Mouse (Mus musculus): ENCODE measurements around the gene Cdhr5. TPM values are rescaled to one million over a fixed set of nuclear protein-coding genes. Genes with fewer than 3 reads are reported as not detected.

The Cdhr5 gene
- 0.29 and 0.35 TPM in 2 replicates for polyA plus RNA-seq (2012; rRNA removed)
- polyA plus RNA-seq (2014; fragmentation: Nextera tagmentation; extraction: Ambion mirVana): 0.18 and 0.43 TPM in 2 replicates

DNA sequence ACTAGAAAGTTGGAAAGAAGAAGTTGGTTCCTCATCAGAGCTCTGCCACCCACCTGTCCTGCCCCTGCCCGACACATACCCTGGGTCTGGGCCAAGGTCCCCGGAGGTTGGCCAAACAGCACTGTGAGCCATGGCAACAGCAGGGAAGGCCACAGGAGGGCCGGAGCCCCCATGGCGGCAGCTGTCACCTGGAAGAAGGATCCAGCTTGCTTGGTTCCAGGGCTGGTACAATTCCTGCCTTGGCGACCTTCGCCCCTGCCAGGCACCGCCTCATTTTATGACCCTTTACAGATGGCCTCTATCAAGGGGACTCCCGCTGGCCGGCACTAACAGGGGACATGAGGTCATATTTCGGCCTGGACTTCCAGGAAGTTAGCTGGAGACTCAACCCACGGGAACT is at the start of gene Cdhr5:
Gene Cdhr5, minus strand, starts transcription at position 241 of the 400 bp plus-strand sequence.
- Histone ChIP-seq H3K27me3 (ENCODE audit: control insufficient read depth, insufficient read depth, low read length) (no peaks in the 10 kb centered on the region), H3K4me2 (replicated peaks; ENCODE audit: low read depth, low read length, severe bottlenecking) (no peak within 1 kb of the TSS), H3K4me1 (ENCODE audit: control insufficient read depth, insufficient read depth, low read length) (0 out of 2 replicates have a peak, but pooled peaks cover 2% of the 10 kb centered on the region), H3K36me3 (ENCODE audit: control insufficient read depth, insufficient read depth, low read length) (no peaks in the 10 kb centered on the region), H3K27ac (replicated peaks; ENCODE audit: low read depth, low read length) (no peak within 1 kb of the TSS), H3K4me3 (replicated peaks; ENCODE audit: low read length) (no peak within 1 kb of the TSS), H3K9ac (ENCODE audit: low read depth, low read length, severe bottlenecking) (no peak within 1 kb of the TSS), H3K9me3 (ENCODE audit: control insufficient read depth, low read length) (no peaks in the 10 kb centered on the region)
- DNase-seq (ENCODE audit: low spot score) (no peak), ATAC-seq (ENCODE audit: low FRiP score, low read depth) (no peak)
- no peak for TF ChIP-seq POLR2A (IDR thresholded peaks at IDR 0.05; ENCODE audit: borderline replicate concordance, extremely low read depth, insufficient read depth, insufficient read length)
- WGBS: 33% methylated on average over 11 of the region's 11 CpGs

DNA sequence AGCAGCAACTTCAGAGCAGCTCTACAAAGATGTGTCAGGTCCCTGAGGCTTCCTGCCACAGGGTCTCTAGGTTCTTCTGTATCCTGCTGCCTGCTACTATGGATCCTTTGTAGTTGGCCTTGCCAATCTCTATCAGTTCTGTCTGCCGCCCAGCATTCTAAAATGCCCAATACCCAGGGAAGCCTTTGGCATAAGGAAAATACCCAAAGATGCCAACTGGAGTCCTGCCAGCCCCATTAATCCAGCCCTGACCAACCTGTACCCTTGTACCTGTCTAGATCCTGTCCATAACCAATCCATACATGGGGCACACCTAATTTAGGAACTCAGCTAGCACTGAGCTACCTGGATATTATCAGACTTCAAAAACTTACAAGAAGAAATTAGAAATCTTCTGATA is 48.1 kb upstream of the Cdhr5 start:
- ATAC-seq (ENCODE audit: low FRiP score, low read depth) (no peak), DNase-seq (ENCODE audit: low spot score) (no peak)
- no peak for TF ChIP-seq POLR2A (IDR thresholded peaks at IDR 0.05; ENCODE audit: borderline replicate concordance, extremely low read depth, insufficient read depth, insufficient read length)
- Histone ChIP-seq H3K36me3 (ENCODE audit: control insufficient read depth, insufficient read depth, low read length) (peaks cover 45% of the 10 kb centered on the region), H3K9me3 (ENCODE audit: control insufficient read depth, low read length) (no peaks in the 10 kb centered on the region), H3K27ac (replicated peaks; ENCODE audit: low read depth, low read length) (no peak overlapping the region), H3K27me3 (ENCODE audit: control insufficient read depth, insufficient read depth, low read length) (no peaks in the 10 kb centered on the region), H3K9ac (ENCODE audit: low read depth, low read length, severe bottlenecking) (peak overlapping the region; percentile 31; the same call in 1 of the 2 replicates), H3K4me2 (replicated peaks; ENCODE audit: low read depth, low read length, severe bottlenecking) (no peak overlapping the region), H3K4me3 (replicated peaks; ENCODE audit: low read length) (no peak overlapping the region), H3K4me1 (ENCODE audit: control insufficient read depth, insufficient read depth, low read length) (peaks cover 19% of the 10 kb centered on the region)
- WGBS: 81% methylated on average over 1 of the region's 1 CpGs

DNA sequence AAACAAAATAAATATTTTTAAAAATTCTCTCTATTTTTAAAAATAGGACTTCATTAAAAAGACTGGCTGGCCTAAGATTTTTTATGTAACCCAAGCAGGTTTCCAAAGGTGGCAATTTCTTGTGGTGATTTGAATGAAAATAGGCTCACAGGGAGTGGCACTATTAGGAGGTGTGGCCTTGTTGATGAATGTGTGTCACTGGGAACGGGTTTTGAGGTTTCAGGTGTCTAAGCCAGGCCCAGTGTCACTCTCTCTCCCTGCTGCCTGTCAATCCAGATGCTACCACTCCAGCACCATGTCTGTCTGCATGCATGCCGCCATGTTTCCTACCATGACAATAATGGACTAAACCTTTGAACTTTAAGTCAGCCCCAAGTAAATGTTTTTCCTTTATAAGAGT is 42.9 kb upstream of the Cdhr5 start:
- H3K27ac ChIP-seq (replicated peaks; ENCODE audit: low read depth, low read length): no peak overlapping the region
- 70% methylated on average over 2 of the region's 2 CpGs for WGBS
- no peak overlapping the region for H3K4me2 ChIP-seq (replicated peaks; ENCODE audit: low read depth, low read length, severe bottlenecking)
- TF ChIP-seq POLR2A (IDR thresholded peaks at IDR 0.05; ENCODE audit: borderline replicate concordance, extremely low read depth, insufficient read depth, insufficient read length): no peak
- peaks cover 88% of the 10 kb centered on the region for H3K36me3 ChIP-seq (ENCODE audit: control insufficient read depth, insufficient read depth, low read length)
- H3K9me3 ChIP-seq (ENCODE audit: control insufficient read depth, low read length): no peaks in the 10 kb centered on the region
- H3K27me3 ChIP-seq (ENCODE audit: control insufficient read depth, insufficient read depth, low read length): no peaks in the 10 kb centered on the region
- no peak for ATAC-seq (ENCODE audit: low FRiP score, low read depth)
- DNase-seq (ENCODE audit: low spot score): no peak
- H3K4me1 ChIP-seq (ENCODE audit: control insufficient read depth, insufficient read depth, low read length): no peaks in the 10 kb centered on the region
- H3K9ac ChIP-seq (ENCODE audit: low read depth, low read length, severe bottlenecking): no peak overlapping the region
- H3K4me3 ChIP-seq (replicated peaks; ENCODE audit: low read length): no peak overlapping the region

DNA sequence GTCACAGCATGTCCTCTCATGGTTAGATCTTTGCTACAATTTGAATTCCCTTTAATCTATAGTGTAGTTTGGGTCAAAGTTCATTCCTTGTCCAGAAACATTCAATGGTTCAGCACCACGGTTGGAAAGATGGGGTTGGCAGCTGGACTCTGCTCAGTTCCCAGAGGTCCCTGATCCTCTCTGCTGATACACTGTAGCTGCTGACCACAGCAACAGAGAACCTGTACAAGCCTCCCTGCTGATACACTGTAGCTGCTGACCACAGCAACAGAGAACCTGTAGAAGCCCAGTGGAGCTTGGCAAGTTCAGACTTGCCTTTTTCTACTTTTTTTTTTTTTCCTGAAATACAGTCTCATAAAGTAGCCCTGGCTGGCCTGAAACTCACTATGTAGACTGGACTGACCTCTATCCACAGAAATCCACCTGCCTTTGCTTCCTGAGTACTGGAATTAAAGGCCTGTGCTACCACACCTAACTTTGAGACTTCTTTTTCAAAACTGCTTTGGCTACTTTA is 41.1 kb upstream of the Cdhr5 start:
- H3K27ac ChIP-seq (replicated peaks; ENCODE audit: low read depth, low read length): no peak overlapping the region
- no peak overlapping the region for H3K4me3 ChIP-seq (replicated peaks; ENCODE audit: low read length)
- H3K9me3 ChIP-seq (ENCODE audit: control insufficient read depth, low read length): no peaks in the 10 kb centered on the region
- no peak overlapping the region for H3K9ac ChIP-seq (ENCODE audit: low read depth, low read length, severe bottlenecking)
- no peak for DNase-seq (ENCODE audit: low spot score)
- no peak for ATAC-seq (ENCODE audit: low FRiP score, low read depth)
- TF ChIP-seq POLR2A (IDR thresholded peaks at IDR 0.05; ENCODE audit: borderline replicate concordance, extremely low read depth, insufficient read depth, insufficient read length): no peak
- peaks cover 88% of the 10 kb centered on the region for H3K36me3 ChIP-seq (ENCODE audit: control insufficient read depth, insufficient read depth, low read length)
- 92% methylated on average over 1 of the region's 1 CpGs for WGBS
- no peaks in the 10 kb centered on the region for H3K4me1 ChIP-seq (ENCODE audit: control insufficient read depth, insufficient read depth, low read length)
- no peaks in the 10 kb centered on the region for H3K27me3 ChIP-seq (ENCODE audit: control insufficient read depth, insufficient read depth, low read length)
- no peak overlapping the region for H3K4me2 ChIP-seq (replicated peaks; ENCODE audit: low read depth, low read length, severe bottlenecking)

DNA sequence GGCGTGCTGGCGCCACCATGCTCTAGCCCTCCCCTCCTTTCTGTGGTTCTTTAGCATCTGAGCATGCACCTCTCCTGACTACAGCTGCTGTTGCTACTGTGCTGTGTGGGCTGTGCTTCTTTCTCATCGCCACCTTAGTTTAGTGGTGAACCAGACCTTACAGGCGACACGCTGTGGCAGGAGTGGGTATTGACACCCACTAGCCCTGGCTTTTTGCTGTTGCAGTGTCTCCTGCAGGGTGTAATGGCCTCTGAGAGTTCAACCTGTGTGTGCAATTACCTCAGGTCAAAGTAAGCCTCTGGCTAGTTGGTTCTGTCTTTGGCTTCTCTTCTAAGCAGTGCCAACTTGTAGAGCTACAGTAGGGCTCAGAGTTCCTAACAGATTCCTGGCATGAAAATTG is 39.4 kb upstream of the Cdhr5 start:
- Histone ChIP-seq H3K4me3 (replicated peaks; ENCODE audit: low read length) (no peak overlapping the region), H3K27me3 (ENCODE audit: control insufficient read depth, insufficient read depth, low read length) (no peaks in the 10 kb centered on the region), H3K9me3 (ENCODE audit: control insufficient read depth, low read length) (no peaks in the 10 kb centered on the region), H3K4me2 (replicated peaks; ENCODE audit: low read depth, low read length, severe bottlenecking) (no peak overlapping the region), H3K36me3 (ENCODE audit: control insufficient read depth, insufficient read depth, low read length) (peaks cover 88% of the 10 kb centered on the region), H3K4me1 (ENCODE audit: control insufficient read depth, insufficient read depth, low read length) (no peaks in the 10 kb centered on the region), H3K27ac (replicated peaks; ENCODE audit: low read depth, low read length) (no peak overlapping the region), H3K9ac (ENCODE audit: low read depth, low read length, severe bottlenecking) (no peak overlapping the region)
- DNase-seq (ENCODE audit: low spot score) (peak; percentile 25), ATAC-seq (ENCODE audit: low FRiP score, low read depth) (no peak)
- TF ChIP-seq POLR2A (IDR thresholded peaks at IDR 0.05; ENCODE audit: borderline replicate concordance, extremely low read depth, insufficient read depth, insufficient read length): no peak
- WGBS: 78% methylated on average over 5 of the region's 5 CpGs
